Mouse (Mus musculus) spleen, adult 18-20 months (tissue): Measurements from ENCODE around the gene Enthd1.

Source experiments
- DNase-seq, 2 experiments: peaks; one replicate each; pipeline ENCODE4 v3.0.0; 2022; ENCODE audit warnings: mixed read lengths in 2 of 2

Enthd1 gene

DNA sequence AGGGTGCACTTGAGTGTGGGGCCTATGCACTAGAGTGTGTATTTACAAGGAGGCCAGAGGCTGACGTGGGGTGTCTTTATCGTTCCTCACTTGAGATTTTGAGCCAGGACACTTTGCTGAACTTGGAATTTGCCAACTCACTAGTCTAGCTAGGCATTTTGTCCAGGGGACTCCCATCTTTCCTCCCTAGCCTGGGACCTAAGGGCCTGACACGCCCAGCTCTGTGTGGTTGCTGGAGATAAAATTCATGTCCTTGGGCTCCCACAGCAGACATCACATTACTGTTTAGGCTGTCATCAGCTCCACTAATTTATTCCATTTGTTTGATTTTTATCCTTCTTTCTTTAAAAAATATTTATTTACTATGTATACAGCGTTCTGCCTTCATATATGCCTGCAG lies 97.1 kb downstream of the Enthd1 start:
- no peak for DNase-seq

DNA sequence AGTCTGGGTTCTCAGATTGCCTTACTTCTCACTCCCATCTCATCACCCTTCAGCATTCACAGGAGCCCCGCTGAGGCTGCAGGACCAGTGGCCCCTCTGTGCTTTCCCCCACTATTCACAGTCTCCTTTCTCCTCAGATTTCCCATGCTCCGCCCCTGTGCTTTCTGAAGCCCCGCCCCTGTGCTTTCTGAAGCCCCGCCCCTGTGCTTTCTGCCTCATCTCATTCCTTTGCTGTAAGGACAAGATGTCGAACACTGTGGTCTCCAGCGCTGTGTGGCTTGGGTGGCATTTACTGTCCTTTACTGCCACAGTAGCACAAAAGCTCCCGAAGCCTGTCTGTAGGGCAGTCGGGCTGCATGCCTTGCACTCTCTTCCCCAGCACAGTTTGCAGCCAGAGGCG lies 102.8 kb downstream of the Enthd1 start:
- peak in 1 of 2 experiments; percentile 32 for DNase-seq

DNA sequence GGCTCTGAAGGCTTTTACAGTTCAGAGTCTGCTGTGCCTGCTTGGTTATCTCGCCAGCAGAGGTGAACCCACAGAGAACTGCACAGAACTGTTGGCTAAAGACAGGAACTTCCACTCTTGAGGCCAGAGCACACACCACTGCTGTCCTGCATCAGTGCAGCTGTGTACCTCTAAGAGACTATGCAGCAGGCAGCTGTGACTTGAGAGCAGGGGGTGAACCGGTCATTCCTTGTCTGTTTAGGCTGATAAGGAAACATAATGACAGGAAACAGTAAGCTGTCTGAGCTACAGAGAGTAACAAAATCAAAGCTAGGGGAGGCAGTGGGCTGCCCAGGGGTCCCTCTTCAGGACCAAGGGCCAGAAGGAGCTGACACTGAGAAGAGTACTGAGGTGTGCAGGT lies 103.5 kb downstream of the Enthd1 start:
- no peak for DNase-seq

DNA sequence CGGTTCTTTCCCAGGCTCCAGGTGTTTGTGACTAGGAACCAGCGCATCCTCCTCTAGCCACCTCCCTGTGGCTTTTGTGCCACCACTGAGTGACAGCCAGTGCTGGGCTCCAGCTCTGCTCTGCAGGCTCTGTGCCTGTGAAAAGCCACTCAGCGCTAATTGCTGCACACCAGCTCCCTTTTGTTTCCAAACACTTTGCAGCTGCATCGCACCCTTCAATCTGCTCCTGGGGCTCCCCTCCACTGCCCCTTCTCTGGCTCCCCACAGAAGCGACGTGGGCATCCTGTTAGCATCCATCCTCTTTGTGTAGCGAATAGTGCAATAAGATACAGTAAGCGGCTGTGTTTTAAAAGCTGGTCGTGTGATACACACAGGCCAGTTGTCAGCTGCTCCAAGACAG lies 104.9 kb downstream of the Enthd1 start:
- no peak for DNase-seq

DNA sequence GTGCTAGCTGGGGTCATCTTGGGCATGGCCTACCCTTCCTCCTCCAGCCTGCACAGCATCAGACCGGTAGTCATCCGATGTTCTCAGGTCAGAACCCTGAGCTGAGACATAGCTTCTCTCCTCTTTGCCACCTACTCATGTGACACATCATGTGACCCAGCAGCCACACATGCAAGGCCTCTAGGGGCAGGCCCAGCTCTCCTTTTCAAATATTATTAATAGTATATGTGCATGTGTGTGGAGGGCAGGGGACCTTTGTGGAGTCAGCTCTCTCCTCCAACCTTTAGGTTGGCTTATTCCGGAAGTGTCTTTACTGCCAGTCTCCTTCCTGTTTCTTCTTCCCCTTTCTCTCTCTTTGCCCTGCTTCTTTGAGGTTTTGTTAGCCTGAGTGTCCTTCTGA lies 107.0 kb downstream of the Enthd1 start:
- DNase-seq, result peak; percentile 14 to 16

DNA sequence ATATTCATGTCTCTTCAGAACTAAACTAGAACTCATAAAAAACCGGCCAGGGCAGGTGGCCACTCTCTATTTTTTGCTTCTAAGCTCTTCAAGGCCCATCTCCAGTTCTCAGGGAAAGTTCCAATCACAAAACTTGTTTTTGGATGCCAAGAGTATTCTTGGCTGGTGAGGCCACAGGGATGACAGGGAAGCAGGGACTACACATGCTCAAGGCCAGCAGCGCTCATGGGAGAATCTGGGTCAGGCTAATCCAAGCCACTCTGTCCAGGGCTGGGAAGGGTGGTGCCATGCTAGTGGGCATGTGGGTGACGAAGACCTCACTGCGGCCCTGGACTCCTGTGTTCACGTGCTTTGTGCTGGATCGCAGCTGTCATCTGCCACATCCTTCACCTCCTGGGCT lies 110.5 kb downstream of the Enthd1 start:
- no peak for DNase-seq

DNA sequence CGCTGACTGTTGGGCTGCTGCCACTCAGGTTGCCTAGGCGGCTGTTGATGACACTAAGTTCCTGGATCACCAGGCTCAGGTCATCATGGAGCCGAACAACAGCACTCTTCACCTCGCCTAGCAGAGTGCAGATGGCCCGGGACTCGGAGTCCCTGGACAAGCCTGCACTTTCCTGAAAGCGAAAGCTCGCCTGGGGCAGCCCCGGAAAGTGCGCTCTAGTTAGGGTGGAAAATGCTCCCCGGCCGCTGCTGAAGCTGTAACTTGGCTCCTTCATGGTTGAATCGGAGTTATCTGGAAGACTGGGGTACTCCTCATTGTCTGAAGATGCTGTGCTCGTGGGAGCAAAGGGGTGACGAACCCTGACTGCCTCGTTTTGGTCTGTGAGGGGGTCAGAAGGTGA lies 112.5 kb downstream of the Enthd1 start:
- no peak for DNase-seq

DNA sequence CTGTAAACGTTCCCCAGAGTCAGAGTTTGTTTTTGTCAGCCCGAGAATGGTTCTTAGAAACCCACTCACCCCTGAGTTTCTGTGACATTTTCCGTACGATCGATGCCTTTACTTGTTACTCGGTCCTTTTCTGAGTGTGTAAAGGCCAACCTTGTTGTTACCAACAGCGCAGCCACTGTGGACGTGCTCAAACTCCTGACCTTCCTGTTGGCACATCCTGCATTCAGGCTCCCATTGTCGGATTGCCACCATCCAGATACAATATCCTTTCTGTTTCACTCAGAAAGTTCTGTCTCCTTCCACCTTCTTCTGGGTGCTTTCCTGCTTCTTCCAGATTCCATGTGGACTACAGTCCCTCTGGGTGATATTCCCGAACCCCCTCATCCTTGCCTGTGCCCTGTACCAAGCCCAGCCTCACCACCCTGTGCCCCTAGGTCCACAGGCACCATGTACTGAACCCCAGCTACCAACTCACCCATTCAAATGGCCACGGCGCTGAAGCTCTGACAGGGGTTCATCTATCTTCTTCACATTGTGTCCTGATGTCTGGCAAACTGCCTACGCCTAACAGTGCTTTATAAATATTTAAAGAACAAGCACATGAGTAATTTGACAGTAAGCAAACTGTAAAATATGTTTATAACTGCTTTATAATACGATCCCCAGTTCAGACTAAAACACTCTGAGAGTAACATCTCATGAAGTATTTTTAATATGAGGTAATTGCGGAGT lies 118.8 kb downstream of the Enthd1 start:
- DNase-seq, result no peak

DNA sequence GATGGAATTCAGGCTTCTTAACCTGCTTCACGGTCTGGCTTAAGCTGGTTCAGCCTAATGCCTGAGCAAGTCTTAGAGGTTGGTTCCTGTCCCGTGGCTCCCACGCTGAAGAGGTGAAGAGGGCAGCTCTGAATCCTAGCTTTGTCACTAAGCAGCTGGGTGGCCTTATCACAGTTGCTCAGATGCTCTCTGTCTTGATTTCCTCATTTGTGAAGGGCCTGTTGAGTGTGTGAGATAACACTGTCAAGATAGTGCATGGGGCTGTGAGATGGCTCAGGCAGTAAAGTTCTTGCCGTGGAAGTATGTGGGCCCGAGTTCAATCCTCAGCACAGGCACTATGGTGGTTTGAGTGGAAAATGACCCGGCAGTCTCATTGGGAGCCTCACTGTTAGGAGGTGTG lies 124.8 kb downstream of the Enthd1 start:
- DNase-seq, result no peak

DNA sequence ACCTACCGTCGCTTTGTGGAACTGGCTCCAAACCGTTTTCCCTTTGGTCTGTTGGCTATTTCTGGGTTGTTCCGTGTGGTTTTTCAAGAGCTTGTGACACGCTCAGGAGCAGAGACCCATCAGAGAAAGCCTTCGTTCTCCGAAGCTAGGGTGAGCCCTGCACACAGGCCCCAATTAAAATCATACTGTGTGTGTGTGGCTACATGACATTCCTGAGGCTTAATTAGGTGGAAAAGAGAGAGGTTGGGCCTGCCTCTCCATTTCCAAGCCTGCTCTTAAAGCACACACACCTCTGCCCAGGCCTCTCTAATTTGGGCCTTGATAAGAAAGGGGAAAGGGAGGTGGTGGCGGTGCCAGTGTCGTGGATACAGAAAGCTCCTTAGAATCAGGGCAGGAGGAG lies 126.5 kb downstream of the Enthd1 start:
- no peak for DNase-seq

DNA sequence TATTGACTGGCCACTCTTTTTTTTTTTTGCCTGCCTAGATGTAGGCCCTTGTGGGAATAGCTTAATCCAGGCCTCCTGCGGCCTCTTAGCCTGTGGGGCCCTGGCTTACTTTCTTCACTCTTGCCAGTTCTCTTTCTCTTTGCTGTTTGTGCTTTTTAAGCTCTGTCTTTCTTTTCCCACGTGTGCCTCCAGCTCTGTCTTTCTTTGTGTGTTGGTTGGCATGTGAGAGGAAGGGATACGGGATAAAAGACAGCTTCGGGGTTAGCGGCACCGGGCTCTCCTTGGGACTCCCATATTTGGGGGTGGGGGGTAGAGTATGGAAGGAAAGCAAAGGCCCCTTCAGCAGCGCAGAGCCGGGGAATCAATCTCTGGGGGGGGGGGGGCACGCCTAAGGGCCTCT lies 127.0 kb downstream of the Enthd1 start:
- no peak for DNase-seq

DNA sequence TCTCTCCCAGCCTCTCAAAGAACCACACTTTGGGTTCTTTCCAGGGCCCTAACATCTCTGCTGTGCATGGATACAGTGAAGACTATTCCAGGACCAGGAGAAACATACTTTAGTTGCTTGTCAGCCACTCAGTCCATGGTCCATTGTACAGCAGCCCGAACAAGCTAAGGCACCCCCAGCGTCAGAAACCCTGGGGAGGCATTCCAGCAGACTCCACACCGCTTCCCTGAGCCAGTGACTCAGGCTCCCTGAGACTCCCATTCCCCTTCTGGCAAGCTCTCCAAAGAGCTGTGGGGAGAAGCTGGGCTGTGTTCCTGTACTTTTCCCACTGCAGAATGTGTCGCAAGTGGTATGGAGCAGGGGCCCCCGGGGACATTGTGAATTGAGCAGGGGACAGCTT lies 128.0 kb downstream of the Enthd1 start:
- DNase-seq, result no peak

DNA sequence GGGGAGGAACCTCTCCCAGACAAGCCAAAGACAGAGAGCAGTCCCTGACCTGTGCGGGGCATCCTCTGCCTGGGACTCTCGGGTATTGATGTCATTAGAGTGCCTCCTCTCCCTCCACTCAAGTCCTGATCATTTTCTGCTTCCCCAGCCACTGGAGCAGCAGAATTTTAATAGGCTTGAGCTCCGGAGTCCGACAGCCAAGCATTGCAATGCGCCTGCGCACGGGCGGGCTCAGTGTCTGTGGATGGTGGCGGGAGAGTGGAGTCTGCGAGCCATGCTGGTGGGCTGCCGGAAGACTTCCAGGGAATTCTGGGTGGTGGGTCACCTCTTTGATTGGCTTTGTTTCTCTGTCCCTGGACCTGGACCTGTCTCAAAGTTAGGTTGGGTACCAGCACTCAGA lies 134.6 kb downstream of the Enthd1 start:
- DNase-seq, result no peak

DNA sequence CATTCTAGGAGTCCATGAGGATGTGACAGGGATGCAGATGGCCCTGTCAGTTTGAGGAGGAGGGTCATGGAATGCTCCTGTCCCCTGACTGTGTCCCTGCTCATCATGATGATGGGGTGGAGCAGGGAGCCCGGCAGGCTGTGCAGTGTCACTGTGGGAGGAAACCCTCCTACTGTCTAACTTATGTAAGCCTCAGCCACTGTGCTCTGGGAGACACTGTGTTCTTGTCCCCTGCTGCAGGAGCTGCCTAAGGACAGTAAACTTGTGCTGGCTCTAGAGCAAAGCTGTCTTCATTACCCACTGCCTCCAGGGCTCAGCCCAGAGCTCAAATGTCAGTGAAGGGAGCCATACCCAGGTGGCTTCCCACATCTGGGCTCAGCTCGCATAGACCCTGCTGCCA lies 146.8 kb downstream of the Enthd1 start:
- no peak for DNase-seq

DNA sequence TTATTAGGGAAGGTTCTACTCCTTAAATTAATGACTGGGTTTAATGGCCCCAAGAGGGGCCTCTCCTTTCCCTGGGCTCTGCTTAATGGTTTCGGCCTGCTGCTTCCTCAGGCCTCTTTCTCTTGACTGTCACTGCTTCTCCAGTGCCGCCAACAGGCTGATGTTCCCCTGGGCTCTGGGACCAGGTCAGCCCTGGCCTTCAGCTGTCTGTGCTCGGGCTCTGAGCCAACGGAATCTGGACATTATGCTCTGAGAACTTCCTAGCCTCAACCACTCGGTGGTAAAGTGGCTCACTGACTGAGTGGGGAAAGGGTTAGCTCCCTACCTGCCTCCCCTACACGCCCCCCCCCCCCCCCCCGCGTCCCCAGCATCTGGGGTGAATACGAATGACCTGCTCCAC lies 147.9 kb downstream of the Enthd1 start:
- DNase-seq, result no peak

DNA sequence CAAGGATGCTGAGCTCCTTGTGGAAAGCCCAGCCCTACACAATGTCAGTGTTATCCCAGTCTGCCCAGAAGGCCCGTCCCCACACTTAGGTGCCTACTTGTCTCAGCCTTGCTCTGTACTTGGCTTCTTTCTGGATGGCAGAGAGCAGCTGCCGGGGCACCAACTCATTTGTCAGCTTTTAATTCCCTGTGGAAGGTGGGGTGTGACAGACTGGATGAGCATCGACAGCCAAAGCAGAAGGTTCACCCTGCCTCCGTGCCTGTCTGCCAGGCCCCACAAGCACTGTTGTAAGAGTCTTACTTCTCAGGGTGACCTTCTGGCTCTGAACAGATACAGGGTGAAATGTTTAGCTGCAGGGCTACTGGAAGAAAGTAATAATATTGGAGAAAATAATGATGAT lies 149.8 kb downstream of the Enthd1 start:
- no peak for DNase-seq

DNA sequence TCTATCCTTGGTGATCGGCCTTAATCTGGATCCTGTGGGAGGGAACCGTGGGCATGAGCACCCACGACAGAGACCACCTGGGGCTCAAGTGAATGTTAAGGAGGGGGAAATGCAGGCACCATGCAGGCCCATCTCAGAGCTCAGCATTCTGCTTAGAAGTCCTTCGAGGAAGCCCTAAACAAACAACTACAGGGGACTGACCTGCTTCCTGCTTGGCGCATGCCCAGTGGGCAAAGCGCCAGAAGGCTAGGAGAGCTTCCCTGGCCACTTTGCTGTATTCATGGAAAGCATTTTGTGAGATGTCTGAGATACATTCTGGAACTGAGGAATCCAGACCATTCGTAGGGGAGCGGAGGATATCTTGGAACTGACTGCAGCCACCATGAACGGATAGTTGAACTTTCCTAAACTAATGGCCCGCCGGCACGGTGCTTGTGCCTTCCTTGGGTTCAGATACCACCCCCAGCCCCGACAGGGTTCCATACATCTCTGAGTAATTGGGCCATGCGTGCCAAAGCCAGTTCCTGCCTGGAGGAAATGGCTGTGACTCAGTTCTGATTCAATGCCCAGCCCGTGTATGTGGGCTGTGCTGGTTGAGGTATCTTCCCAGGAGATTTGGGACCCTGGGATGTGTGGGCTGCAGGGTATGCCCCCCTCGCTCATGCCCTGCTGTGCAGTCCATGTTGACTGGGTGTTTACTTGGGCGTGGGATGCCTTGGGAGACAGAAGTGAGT lies 150.8 kb downstream of the Enthd1 start:
- DNase-seq, result no peak

DNA sequence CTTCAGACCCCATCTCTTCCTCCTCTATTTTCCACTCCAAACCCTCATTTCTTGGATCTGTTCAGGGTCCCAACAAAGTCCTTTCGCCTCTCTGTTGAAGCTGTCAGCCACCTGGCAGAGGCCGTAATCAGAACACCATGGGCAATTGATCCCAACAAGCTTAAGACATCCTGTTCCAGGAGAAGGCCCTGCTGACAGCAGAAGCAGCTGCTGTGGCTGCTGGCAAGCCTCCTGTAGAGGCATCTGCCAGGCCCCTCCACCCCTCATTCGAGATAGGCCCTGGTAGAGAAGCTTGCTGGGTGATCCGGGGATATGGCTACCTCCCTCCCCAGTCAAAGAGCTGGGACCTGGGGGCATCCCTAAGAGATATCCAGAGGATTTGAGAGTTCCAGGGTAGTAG lies 151.9 kb downstream of the Enthd1 start:
- DNase-seq, result no peak

DNA sequence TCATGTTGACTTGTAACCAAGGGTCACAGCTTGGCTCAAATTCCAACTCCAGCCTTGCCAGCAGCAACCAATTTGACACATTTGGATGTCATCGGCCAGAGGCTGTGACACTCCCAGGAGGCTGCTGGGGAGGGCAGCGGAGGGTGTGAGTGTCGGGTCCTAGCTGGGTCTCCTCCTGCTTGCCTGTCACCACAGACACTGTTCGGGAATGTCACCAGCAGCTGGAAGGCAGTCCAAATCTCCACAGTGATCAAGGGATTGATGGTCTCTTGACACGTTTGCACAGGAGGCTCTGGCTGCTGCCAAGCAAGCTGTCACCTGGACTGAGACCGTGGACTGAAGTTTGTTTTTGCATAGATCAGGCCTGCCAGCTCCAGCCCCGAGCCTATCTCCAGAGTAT lies 154.3 kb downstream of the Enthd1 start:
- no peak for DNase-seq

DNA sequence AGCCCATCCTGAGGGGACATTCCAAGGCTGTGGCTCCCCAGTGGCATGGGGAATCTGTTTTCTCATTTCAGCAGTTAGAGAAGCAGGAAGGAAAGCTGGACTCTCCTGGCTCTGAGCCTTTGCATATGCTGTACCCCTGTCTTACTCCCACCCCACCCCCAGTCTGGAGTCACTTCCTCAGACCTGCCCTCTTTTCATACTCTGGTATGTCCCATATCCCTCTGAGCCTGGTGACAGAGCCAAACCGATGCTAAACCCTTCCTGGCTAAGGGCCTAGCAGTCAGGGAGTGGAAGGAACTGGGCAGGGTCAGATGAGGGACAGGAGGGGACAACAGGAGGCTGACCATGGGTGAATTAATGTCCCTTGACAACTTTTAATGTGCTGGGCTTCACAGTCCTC lies 157.1 kb downstream of the Enthd1 start:
- DNase-seq, result no peak
